Comparison of ENCODE assay signal across 22 mouse cellular contexts in the genomic region with DNA sequence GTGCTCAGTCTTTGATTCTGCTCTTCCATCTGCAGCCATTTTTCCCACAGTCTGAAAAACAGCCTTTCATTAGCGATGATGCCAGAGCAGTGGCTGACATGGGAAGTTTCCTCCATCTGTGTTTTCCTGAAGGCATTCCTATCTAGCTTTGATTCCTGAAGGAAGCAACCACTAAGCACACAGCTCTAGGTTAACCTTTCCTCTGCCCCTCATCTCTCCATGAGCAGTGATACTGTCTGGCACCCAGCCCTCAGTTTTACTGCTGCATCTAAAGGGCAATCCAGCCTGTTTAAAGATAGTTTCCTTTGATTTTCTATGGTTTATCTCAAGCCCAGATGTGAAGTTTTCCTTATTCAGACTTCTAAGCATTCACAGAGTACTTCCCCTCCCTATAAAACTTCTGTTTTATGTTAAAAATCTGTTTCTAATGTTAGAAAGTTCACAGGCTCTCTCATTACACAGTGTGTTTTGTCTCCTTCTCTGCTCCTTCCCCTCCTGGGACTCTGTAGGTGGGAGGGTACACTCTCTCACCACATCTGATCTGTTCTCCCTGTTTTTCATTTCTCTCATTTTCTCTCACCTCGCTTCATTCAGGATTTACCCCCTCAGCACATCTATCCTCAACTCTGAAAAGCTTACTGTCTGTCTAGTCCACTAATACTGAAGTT.
DNase-seq lines count a peak whose midpoint lies in the region; ATAC-seq and TF ChIP-seq lines count a peak whose summit lies in the region.
"Had no signal": no experiment of that assay in that cellular context is flagged by ENCODE, and none has a peak within 500 bp of the region (broad histone marks: within the 10 kb centered on the region; RNA-seq: fewer than 3 reads in every experiment).

No protein-coding gene starts in this region.

- H3K9ac ChIP-seq in embryonic facial prominence, embryonic 11.5 days (replicated peaks; ENCODE audit: low read length) = no peak overlapping the region
- H3K9ac ChIP-seq in kidney, postnatal 0 days (ENCODE audit: low read depth, low read length) = no peak overlapping the region
- H3K9ac ChIP-seq in limb, embryonic 14.5 days (ENCODE audit: low read depth, low read length, severe bottlenecking) = no peak overlapping the region
- H3K9ac ChIP-seq in intestine, postnatal 0 days (ENCODE audit: low read depth, low read length) = no peak overlapping the region
- H3K9ac ChIP-seq: forebrain, embryonic 13.5 days; heart, embryonic 13.5 days; liver, embryonic 14.5 days; midbrain, embryonic 13.5 days had no signal

- no peaks in the 10 kb centered on the region for H3K36me3 ChIP-seq in embryonic facial prominence, embryonic 11.5 days (replicated peaks; ENCODE audit: control insufficient read depth, insufficient read depth, low read depth, low read length)
- no peaks in the 10 kb centered on the region for H3K36me3 ChIP-seq in embryonic facial prominence, embryonic 10.5 days (replicated peaks)
- H3K36me3 ChIP-seq in kidney, postnatal 0 days (ENCODE audit: insufficient read depth, low read length) = no peaks in the 10 kb centered on the region
- H3K36me3 ChIP-seq in limb, embryonic 14.5 days (ENCODE audit: control insufficient read depth, insufficient read depth, low read length) = no peaks in the 10 kb centered on the region
- no peaks in the 10 kb centered on the region for H3K36me3 ChIP-seq in intestine, postnatal 0 days (ENCODE audit: control insufficient read depth, insufficient read depth)
- H3K36me3 ChIP-seq: heart, embryonic 13.5 days; hindbrain, embryonic 10.5 days; midbrain, embryonic 13.5 days had no signal

- H3K9me3 ChIP-seq in embryonic facial prominence, embryonic 11.5 days (replicated peaks; ENCODE audit: control insufficient read depth, low read length) = no peaks in the 10 kb centered on the region
- H3K9me3 ChIP-seq in embryonic facial prominence, embryonic 10.5 days = no peaks in the 10 kb centered on the region
- no peaks in the 10 kb centered on the region for H3K9me3 ChIP-seq in kidney, postnatal 0 days (replicated peaks; ENCODE audit: low read length)
- H3K9me3 ChIP-seq in limb, embryonic 14.5 days (ENCODE audit: control insufficient read depth, low read length) = no peaks in the 10 kb centered on the region
- no peaks in the 10 kb centered on the region for H3K9me3 ChIP-seq in intestine, postnatal 0 days (ENCODE audit: control insufficient read depth)
- H3K9me3 ChIP-seq: forebrain, embryonic 13.5 days; heart, embryonic 13.5 days; hindbrain, embryonic 10.5 days; midbrain, embryonic 13.5 days had no signal

- no peak for TF ChIP-seq POLR2A in limb, embryonic 14.5 days (IDR thresholded peaks at IDR 0.05; ENCODE audit: borderline replicate concordance, extremely low read depth, insufficient read depth, insufficient read length)

- ATAC-seq in embryonic facial prominence, embryonic 11.5 days (replicated peaks; ENCODE audit: insufficient number of reproducible peaks, low FRiP score, low TSS enrichment, low read depth) = no peak
- ATAC-seq in kidney, postnatal 0 days (replicated peaks; ENCODE audit: low FRiP score, low read depth) = no peak
- ATAC-seq in limb, embryonic 14.5 days (ENCODE audit: low FRiP score, low read depth) = peak; percentile 60; the same call in 1 of the 2 replicates
- no peak for ATAC-seq in intestine, postnatal 0 days
- ATAC-seq: forebrain, embryonic 13.5 days; hindbrain, postnatal 0 days; midbrain, embryonic 13.5 days had no signal

- no peak overlapping the region for H3K27ac ChIP-seq in embryonic facial prominence, embryonic 11.5 days (replicated peaks; ENCODE audit: low read depth, low read length)
- H3K27ac ChIP-seq in embryonic facial prominence, embryonic 10.5 days (replicated peaks) = no peak overlapping the region
- no peak overlapping the region for H3K27ac ChIP-seq in kidney, postnatal 0 days
- H3K27ac ChIP-seq in limb, embryonic 14.5 days (replicated peaks; ENCODE audit: low read depth, low read length) = no peak overlapping the region
- no peak overlapping the region for H3K27ac ChIP-seq in intestine, postnatal 0 days (ENCODE audit: low read depth, low read length)
- H3K27ac ChIP-seq: forebrain, embryonic 13.5 days; heart, embryonic 13.5 days; hindbrain, embryonic 10.5 days; hindbrain, postnatal 0 days; liver, embryonic 14.5 days; macrophage; midbrain, embryonic 13.5 days had no signal

- 52% methylated on average over 2 of the region's 2 CpGs for WGBS in embryonic facial prominence, embryonic 11.5 days
- WGBS in embryonic facial prominence, embryonic 10.5 days = 57% methylated on average over 2 of the region's 2 CpGs
- WGBS in kidney, postnatal 0 days = 50% methylated on average over 2 of the region's 2 CpGs
- WGBS in limb, embryonic 14.5 days = 9% methylated on average over 2 of the region's 2 CpGs
- 73% methylated on average over 2 of the region's 2 CpGs for WGBS in intestine, postnatal 0 days

- no peak overlapping the region for H3K4me2 ChIP-seq in embryonic facial prominence, embryonic 11.5 days (ENCODE audit: low read depth, low read length)
- no peak overlapping the region for H3K4me2 ChIP-seq in kidney, postnatal 0 days (ENCODE audit: low read length)
- H3K4me2 ChIP-seq in limb, embryonic 14.5 days (replicated peaks; ENCODE audit: low read depth, low read length, severe bottlenecking) = no peak overlapping the region
- H3K4me2 ChIP-seq in intestine, postnatal 0 days (replicated peaks; ENCODE audit: low read depth) = no peak overlapping the region
- H3K4me2 ChIP-seq: forebrain, embryonic 13.5 days; heart, embryonic 13.5 days; midbrain, embryonic 13.5 days had no signal

- TF ChIP-seq CTCF in kidney, postnatal 0 days (IDR thresholded peaks at IDR 0.05; ENCODE audit: low read depth) = no peak
- no peak for TF ChIP-seq CTCF in intestine, postnatal 0 days (IDR thresholded peaks at IDR 0.05; ENCODE audit: low read depth)

- H3K4me3 ChIP-seq in embryonic facial prominence, embryonic 11.5 days (ENCODE audit: low read depth, low read length) = no peak overlapping the region
- no peak overlapping the region for H3K4me3 ChIP-seq in embryonic facial prominence, embryonic 10.5 days
- H3K4me3 ChIP-seq in kidney, postnatal 0 days (replicated peaks; ENCODE audit: low read depth, low read length) = no peak overlapping the region
- no peak overlapping the region for H3K4me3 ChIP-seq in limb, embryonic 14.5 days (replicated peaks; ENCODE audit: low read length)
- no peak overlapping the region for H3K4me3 ChIP-seq in intestine, postnatal 0 days (ENCODE audit: low read depth, low read length)
- H3K4me3 ChIP-seq: forebrain, embryonic 13.5 days; heart, embryonic 13.5 days; hindbrain, embryonic 10.5 days; midbrain, embryonic 13.5 days had no signal

- no peaks in the 10 kb centered on the region for H3K4me1 ChIP-seq in embryonic facial prominence, embryonic 11.5 days (ENCODE audit: control insufficient read depth, insufficient read depth, low read length)
- peaks cover 9% of the 10 kb centered on the region; the same call in 1 of the 2 replicates for H3K4me1 ChIP-seq in embryonic facial prominence, embryonic 10.5 days
- H3K4me1 ChIP-seq in kidney, postnatal 0 days (replicated peaks; ENCODE audit: insufficient read depth, low read length) = no peaks in the 10 kb centered on the region
- peaks cover 8% of the 10 kb centered on the region; the same call in 1 of the 2 replicates for H3K4me1 ChIP-seq in limb, embryonic 14.5 days (ENCODE audit: control insufficient read depth, insufficient read depth, low read length)
- no peaks in the 10 kb centered on the region for H3K4me1 ChIP-seq in intestine, postnatal 0 days (replicated peaks; ENCODE audit: control insufficient read depth, insufficient read depth, low read length)
- H3K4me1 ChIP-seq: forebrain, embryonic 13.5 days; hindbrain, embryonic 10.5 days had no signal

- DNase-seq in embryonic facial prominence, embryonic 11.5 days (ENCODE audit: low spot score) = peak; percentile 33
- DNase-seq in embryonic facial prominence, embryonic 10.5 days (ENCODE audit: low spot score) = no peak
- DNase-seq in kidney, postnatal 0 days (ENCODE audit: low spot score) = peak; percentile 16
- DNase-seq in kidney, postnatal 25 days = no peak
- peak; percentile 19 for DNase-seq in forelimb bud, embryonic 11.5 days (ENCODE audit: low read depth, low spot score)
- DNase-seq in limb, embryonic 14.5 days (ENCODE audit: low spot score) = peak; percentile 35
- DNase-seq: adrenal gland, postnatal 25 days; cerebellum, adult 18-20 months; cerebellum, postnatal 10 days; heart, postnatal 10 days; layer of hippocampus, adult 9-11 months; liver; lung, adult 2 months; lung, postnatal 10 days had no signal

- H3K27me3 ChIP-seq in embryonic facial prominence, embryonic 11.5 days (ENCODE audit: control insufficient read depth, insufficient read depth, low read length) = no peaks in the 10 kb centered on the region
- H3K27me3 ChIP-seq in embryonic facial prominence, embryonic 10.5 days (replicated peaks; ENCODE audit: low read depth, poor library complexity, severe bottlenecking) = no peaks in the 10 kb centered on the region
- no peaks in the 10 kb centered on the region for H3K27me3 ChIP-seq in kidney, postnatal 0 days (ENCODE audit: insufficient read depth, low read length)
- H3K27me3 ChIP-seq in limb, embryonic 14.5 days (ENCODE audit: control insufficient read depth, insufficient read depth, low read length) = no peaks in the 10 kb centered on the region
- H3K27me3 ChIP-seq in intestine, postnatal 0 days (replicated peaks; ENCODE audit: control insufficient read depth, insufficient read depth, low read length) = no peaks in the 10 kb centered on the region
- H3K27me3 ChIP-seq: forebrain, embryonic 13.5 days; heart, embryonic 13.5 days; midbrain, embryonic 13.5 days had no signal

Comparison
In these comparisons a context has a peak if more than half of its experiments do, and no peak if none do; other contexts are left out.
1. DNase-seq: peak in embryonic facial prominence, embryonic 11.5 days (single experiment), kidney, postnatal 0 days (single experiment), forelimb bud, embryonic 11.5 days (single experiment) and limb, embryonic 14.5 days (single experiment); none in embryonic facial prominence, embryonic 10.5 days (single experiment) and kidney, postnatal 25 days (0 of 2).